Mouse (Mus musculus): ENCODE data around the gene Ebf3. TPM values are rescaled to one million over a fixed set of nuclear protein-coding genes. Genes with fewer than 3 reads are reported as not detected.
A peak's percentile ranks its signal among the peaks of the same experiment; 100 is the strongest.

Gene Ebf3
- total RNA-seq, 1 experiment from 2014 or later = not detected

DNA sequence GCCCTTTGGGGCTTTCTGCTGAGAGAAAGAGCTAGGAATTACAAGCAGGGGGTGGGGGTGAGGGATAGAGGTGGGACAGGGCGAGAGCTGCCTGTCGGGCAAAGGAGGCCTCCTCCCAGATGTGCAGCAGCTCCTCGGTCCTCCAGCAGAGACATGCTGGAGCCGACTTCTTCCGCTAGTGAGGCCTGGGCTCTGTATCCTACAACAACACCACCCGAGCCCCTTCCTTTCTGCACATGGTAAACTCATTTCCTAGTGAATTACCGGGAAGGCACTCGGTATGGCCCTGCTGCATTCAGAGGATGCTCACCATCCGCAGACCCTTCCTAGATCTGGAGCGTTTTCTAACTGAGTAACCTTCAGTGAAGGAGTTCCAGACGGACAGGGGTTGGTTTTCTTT is 14.1 kb downstream of the Ebf3 start:
- ATAC-seq (replicated peaks in 1 of 2; ENCODE audit: insufficient read depth in 1 of 2, low FRiP score in 2 of 2, low TSS enrichment in 1 of 2, low read depth in 1 of 2, poor library complexity in 2 of 2, severe bottlenecking in 2 of 2) = no peak

DNA sequence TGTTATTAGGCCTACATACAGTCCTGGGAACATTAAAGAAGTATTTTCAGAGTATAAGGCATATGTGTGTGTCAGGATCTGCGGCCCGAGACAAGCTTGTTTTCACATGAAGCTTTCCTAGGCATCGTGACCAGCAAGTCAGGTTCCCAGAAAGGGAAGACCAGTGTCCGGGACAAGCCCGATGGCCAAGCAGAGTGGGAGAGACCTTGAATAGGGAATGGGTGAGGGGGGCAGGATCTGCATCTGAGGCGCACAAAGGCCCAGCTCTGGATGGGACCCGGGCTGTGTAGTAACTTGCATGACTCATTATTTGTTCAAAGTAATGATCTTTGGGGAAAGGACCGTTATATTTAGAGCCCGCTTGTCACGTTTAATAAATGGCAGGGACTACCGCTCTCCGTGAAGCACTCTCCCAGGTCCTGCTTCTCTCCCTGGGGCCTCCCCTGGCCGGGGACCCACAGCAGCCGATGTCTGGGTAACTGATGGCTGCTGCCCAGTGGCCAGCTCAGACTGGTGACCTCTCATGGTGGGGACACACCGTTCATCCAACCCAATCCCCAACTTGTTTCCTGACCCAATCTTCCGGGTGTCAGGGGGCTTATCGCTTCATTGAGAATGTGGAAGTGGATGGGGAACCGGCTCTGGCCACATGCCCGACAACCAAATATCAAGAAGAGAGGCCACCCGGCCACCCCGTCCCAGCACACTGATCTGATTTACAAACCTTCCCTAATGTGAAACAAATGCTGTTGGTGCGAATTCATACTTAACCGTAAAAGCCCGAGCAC is 16.5 kb downstream of the Ebf3 start:
- ATAC-seq (replicated peaks in 1 of 2; ENCODE audit: insufficient read depth in 1 of 2, low FRiP score in 2 of 2, low TSS enrichment in 1 of 2, low read depth in 1 of 2, poor library complexity in 2 of 2, severe bottlenecking in 2 of 2) = no peak

DNA sequence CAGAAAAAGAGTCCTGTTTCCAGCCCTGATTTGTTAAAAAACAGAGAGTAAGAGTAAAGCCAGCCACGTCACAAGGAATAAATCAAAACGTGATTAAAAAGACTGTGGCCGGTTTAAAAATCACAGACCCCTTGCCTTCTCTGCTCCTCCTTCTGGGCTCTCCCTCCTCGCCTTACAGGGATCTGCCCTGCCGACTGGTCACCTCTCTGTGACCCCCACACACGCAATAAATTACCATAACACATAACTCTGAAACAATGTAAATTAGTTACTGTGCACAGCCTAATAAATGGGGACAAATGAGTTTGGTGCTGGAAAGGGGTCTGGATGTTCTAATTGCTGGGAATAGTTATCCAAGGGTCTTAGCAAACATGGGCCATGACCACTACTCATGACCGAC is 17.1 kb downstream of the Ebf3 start:
- ATAC-seq (replicated peaks in 1 of 2; ENCODE audit: insufficient read depth in 1 of 2, low FRiP score in 2 of 2, low TSS enrichment in 1 of 2, low read depth in 1 of 2, poor library complexity in 2 of 2, severe bottlenecking in 2 of 2) = no peak

DNA sequence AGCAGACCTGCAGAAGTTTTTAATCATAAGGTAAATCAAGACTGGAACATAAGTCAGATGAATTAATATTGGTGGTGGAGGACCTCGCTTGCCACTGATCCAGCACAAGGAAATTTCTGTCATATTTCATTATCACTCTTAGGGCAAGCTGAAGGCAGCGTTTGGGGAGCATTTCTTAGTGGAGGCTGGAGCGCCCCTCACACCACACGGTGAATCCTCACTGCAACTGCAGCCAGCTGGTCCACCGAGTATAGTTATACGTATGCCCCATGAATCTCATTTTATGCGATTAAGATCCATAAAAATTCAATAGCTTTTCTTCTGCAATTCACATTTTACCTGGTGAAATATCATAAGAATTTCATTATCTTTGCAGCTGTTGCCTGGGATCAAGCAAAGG is 18.6 kb downstream of the Ebf3 start:
- ATAC-seq (replicated peaks in 1 of 2; ENCODE audit: insufficient read depth in 1 of 2, low FRiP score in 2 of 2, low TSS enrichment in 1 of 2, low read depth in 1 of 2, poor library complexity in 2 of 2, severe bottlenecking in 2 of 2) = no peak

DNA sequence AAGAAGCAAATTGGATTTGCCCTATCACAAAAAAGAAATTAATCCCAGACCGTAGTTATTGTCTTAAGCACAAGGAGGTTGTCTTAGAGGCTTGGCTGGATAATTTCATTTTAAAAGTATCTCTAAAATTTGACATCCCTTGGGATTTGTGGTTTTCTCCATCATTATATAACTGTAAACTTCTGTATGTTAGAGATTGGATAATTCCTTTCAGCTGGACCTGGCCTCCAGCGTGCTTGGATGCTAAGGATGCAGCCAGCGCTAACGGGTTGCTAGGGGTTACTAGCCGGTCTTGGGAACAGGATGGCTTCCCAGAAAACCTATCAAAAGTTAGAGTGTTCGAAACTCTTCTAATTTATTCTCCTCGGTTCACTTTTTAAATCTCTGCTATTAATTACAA is 19.8 kb downstream of the Ebf3 start:
- ATAC-seq (replicated peaks in 1 of 2; ENCODE audit: insufficient read depth in 1 of 2, low FRiP score in 2 of 2, low TSS enrichment in 1 of 2, low read depth in 1 of 2, poor library complexity in 2 of 2, severe bottlenecking in 2 of 2) = no peak

DNA sequence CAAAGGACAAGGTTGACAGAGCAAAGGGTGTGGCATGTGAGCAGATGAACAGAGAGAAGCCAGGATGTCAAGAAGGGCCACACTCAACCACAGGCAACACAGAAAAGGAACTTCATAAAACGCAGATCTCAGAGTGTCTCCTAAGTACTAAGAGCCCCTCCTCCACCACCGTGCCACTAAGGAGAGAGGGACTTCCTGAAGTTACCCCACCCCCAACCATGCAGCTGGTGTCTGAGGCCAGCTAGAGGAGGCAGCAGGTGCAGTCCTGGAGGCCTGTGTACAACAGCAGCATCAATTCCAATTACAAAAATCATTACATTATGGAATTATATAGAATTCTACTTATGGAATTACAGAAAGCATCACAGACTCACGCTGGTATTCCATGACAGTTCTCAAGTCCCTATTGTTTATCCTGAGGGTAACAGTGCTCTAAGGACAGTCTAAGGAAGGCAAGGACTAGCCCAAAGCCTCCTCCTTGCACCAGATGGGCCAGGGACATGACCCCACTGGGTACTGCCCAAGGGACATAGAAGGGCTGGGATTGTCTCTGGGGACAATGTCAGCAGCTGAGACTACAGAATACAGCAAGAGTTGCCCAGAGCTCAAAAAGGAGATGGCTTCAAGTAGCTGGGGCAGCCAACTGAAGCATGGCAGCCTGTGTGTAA is 24.8 kb downstream of the Ebf3 start:
- peak; percentile 17 to 62; a peak in 2 of 4 replicates for ATAC-seq (replicated peaks in 1 of 2; ENCODE audit: insufficient read depth in 1 of 2, low FRiP score in 2 of 2, low TSS enrichment in 1 of 2, low read depth in 1 of 2, poor library complexity in 2 of 2, severe bottlenecking in 2 of 2)

DNA sequence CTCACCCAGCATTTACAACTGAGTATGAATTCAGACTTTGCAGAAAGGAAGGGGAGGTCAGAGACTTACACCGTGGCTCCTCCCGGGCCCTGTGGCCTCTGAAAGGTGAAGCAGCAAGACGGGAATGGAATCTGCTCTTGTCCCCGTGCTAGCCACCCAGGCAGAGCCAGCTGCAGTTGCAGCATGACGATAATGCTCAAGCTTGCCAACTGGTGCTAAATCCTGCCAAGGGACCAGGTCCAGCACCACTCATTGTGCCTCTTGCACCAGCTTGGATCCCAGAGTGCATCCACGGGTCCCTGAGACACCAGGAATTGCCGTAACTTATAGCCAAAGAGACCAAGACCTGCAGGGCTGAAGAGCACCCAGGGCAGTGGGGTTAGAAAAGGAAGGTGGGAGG is 36.1 kb downstream of the Ebf3 start:
- no peak for ATAC-seq (replicated peaks in 1 of 2; ENCODE audit: insufficient read depth in 1 of 2, low FRiP score in 2 of 2, low TSS enrichment in 1 of 2, low read depth in 1 of 2, poor library complexity in 2 of 2, severe bottlenecking in 2 of 2)

DNA sequence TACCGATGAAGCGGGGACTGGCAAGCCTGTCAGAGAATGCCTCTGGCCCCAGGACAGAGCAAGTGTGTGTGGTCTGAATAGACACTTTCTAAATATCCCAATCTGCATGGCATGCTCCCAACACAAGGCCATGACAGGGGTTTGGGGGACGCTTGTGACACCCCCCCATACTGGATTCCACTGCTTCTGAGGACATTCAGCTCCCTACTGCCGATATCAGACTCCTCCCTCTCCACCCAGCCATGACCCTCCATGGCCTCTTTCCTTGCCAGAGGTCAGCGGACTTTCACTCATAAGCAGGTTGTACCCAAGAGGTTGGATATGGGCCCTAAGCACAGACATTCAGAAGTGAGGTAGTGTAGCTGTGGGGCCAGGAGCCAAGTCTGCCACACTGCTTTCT is 36.5 kb downstream of the Ebf3 start:
- ATAC-seq (replicated peaks in 1 of 2; ENCODE audit: insufficient read depth in 1 of 2, low FRiP score in 2 of 2, low TSS enrichment in 1 of 2, low read depth in 1 of 2, poor library complexity in 2 of 2, severe bottlenecking in 2 of 2) = no peak

DNA sequence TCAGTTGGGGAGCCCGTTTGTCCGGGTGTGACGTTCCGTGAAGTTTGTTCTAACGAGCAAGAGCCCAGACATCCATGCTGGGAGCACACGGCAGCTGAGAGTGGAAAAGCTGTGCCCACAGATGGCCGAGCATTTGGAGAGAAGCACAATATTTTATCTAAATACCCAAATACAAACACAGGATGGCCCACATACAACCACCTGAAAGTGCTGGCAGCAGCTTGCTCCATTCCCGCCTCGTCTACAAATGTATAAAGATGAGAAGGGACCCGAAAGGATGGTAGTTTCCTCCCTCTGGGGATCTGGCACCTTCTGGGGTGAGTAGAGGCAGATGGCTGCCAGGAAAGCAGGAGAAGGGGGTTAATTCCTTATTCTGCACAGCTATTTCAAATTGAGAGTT is 42.0 kb downstream of the Ebf3 start:
- ATAC-seq (replicated peaks in 1 of 2; ENCODE audit: insufficient read depth in 1 of 2, low FRiP score in 2 of 2, low TSS enrichment in 1 of 2, low read depth in 1 of 2, poor library complexity in 2 of 2, severe bottlenecking in 2 of 2) = no peak

DNA sequence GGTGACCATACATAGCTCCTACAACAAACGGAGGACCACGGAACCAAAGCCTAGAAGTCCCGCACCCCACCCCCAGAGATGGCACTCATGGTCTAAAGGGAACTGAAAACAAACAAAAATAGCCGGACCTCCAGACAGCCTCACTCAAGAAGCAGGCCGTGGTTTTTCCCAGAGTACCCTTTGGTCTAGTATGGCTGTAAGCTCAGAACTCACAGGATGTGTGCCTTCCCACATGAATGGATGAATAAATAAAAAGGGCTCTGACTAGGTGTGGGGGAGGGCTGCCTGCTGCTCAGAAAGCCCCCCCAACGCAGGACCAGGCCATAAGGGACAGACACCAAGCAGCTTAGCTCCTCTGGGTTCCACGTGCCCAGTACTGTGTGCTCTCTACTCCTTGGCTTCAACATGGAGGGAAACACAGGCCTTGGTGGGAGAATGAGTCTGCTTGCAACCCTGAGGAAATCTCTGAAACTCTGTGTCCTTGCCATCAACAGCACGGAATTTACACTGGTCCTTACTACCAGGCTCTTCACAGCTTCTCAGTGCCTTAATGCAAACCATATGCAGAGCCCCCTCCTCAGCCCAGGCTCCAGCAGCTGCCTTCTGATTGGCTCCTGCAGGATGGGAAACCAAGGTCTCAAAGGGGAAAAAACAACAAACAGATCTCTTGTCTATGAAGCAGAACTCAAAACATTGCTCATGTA is 45.6 kb downstream of the Ebf3 start:
- no peak for ATAC-seq (replicated peaks in 1 of 2; ENCODE audit: insufficient read depth in 1 of 2, low FRiP score in 2 of 2, low TSS enrichment in 1 of 2, low read depth in 1 of 2, poor library complexity in 2 of 2, severe bottlenecking in 2 of 2)

DNA sequence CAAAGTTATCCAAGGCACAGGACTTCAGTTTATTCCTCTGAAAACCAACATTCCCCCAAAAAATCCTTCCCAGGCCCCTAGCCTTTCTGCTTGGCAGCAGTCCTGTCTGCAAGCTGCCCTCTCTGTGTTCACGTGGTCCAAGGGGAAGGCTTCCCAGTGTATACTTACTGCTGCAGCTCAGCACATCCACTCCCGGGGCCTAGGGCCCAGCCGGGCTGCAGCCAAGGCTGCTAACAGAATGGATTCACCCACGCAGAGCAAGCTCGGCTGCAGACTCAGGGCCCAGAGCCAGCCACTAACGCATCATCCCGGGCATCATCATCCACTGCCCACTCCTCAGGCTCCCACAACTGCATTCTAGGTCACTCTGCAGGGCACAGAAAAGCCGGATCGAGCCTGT is 46.8 kb downstream of the Ebf3 start:
- no peak for ATAC-seq (replicated peaks in 1 of 2; ENCODE audit: insufficient read depth in 1 of 2, low FRiP score in 2 of 2, low TSS enrichment in 1 of 2, low read depth in 1 of 2, poor library complexity in 2 of 2, severe bottlenecking in 2 of 2)

DNA sequence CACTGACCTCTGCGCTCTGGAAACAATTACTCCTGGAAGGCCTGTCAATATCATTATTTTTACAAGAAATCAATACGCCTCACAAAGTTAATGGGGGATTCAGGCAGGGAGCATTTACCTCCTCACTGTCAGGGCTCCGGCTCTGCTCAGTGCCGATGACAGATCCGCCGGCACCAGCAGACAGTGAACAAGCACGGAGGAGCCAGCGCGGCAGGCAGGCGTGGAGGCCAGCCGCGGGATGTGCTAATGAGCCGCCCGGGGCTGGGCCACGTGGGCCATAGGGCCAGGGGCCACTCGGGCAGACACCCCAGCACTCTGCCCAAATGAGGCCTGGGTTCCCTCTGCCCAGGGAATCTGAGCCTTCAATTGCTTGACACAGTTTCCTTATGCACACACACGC is 47.7 kb downstream of the Ebf3 start:
- no peak for ATAC-seq (replicated peaks in 1 of 2; ENCODE audit: insufficient read depth in 1 of 2, low FRiP score in 2 of 2, low TSS enrichment in 1 of 2, low read depth in 1 of 2, poor library complexity in 2 of 2, severe bottlenecking in 2 of 2)

DNA sequence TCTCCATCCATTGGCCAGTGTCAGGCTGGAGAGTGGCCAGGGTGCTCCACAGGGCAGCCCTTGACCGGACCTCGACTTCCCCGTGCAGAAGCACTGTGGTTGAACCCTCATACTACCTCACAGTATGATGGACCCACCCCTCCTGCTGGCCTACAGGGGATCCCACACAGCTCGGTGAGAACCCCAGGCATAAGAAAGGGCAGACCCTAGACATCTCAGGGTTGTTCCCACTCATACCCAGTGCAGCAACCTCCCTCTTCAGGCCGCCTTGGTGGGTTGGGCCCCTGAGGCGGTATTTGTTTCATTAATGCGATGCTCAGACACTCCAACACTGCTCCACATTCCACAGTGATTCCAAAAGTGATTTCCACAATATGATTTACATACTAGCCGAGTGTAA is 51.9 kb downstream of the Ebf3 start:
- ATAC-seq (replicated peaks in 1 of 2; ENCODE audit: insufficient read depth in 1 of 2, low FRiP score in 2 of 2, low TSS enrichment in 1 of 2, low read depth in 1 of 2, poor library complexity in 2 of 2, severe bottlenecking in 2 of 2) = no peak

DNA sequence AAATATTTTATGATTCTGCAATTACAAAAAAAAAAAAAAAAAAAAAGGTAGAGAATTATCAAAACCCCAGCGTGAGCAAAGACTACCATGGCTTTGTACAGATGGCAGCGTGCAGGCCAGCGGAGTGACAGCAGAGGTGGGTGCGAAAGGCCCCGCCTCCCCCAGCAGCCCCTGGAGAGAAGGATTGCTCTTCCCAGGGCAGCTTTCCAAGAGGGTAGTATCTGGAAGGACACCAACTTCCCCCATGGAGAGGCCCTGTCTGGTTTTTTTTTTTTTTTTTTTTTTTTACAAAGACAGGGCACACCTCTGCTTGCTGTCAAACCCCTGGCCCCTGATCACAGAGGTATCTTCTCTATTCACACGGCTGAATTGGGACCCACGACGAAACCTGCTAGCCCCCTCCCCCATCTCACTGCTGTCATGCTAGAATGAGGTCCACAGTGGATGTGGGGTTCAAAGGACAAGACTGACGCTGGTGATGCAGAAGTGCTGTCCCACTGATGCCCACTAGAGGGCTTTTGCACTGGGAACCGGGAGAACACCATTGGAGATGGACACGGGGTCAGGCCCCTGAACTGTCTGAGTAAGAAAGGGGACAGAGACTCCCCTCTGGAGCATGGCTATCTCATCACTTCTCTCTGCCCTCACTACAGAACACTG is 67.9 kb downstream of the Ebf3 start:
- ATAC-seq (replicated peaks in 1 of 2; ENCODE audit: insufficient read depth in 1 of 2, low FRiP score in 2 of 2, low TSS enrichment in 1 of 2, low read depth in 1 of 2, poor library complexity in 2 of 2, severe bottlenecking in 2 of 2) = peak; percentile 49 to 68; a peak in 1 of 4 replicates

DNA sequence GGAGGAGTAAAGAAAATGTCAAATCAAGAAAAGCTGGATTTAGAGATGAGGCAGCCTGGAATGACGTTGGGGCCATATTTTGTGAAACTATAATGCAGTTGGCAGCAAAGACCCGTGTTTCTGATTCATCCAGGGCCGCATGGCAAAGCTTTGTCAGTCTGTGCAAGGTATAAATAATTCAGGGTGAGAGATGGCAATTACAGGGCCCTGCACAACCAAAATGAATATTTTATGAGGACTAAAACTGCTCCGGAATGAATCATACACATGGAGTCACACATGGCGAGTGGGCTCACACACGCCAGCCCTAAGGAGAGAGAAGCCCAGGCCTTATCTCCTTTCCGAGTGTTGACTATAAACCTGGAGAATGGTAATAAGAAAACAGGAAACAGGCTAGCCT is 69.4 kb downstream of the Ebf3 start:
- ATAC-seq (replicated peaks in 1 of 2; ENCODE audit: insufficient read depth in 1 of 2, low FRiP score in 2 of 2, low TSS enrichment in 1 of 2, low read depth in 1 of 2, poor library complexity in 2 of 2, severe bottlenecking in 2 of 2) = no peak

DNA sequence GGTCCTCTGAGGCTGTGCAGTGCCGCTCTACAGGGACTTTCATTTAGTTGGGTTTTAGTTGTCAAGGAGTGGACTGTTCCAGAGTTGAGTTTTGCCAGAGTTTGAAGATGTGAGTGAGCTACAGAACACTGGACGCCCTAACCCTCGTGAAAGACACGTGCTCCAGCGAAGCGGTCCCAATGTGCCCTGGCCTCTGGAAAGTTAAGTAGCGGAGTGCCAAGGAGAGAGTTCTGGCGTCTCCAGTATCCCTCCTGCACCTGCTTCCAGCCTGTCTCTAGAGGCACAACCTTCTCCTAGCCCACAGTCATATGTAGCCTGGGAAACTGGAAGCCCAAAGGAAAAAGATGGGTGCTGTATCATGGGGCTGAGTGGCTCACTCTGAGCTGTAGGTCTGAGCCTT is 73.8 kb downstream of the Ebf3 start:
- no peak for ATAC-seq (replicated peaks in 1 of 2; ENCODE audit: insufficient read depth in 1 of 2, low FRiP score in 2 of 2, low TSS enrichment in 1 of 2, low read depth in 1 of 2, poor library complexity in 2 of 2, severe bottlenecking in 2 of 2)

DNA sequence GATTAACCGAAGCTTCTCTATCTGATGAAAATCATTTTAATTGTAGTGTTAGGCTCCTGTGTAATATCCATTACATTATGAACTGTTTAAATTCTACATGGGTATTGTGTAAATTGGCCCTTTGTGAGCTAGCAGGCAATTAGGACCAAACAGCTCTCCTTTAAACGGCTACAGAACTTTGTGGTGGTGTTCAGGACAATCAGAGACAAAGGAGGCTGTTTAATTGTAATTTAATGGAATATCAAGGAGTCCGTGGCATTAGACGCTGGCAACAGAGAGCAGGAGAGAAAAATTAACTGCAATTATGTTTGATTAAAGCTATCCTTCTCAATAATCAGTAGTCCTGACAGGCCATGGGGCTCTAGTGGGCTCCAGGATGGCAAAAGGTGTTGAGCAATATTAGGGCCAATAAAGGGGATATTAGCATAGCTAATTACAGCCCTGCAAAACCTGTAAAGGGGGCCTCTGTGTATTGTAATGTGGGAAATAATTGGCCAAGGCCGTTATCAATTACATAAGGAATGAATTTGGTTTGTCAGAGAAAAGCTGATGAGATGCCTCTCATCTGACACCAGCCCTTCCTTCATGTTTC is 74.6 kb downstream of the Ebf3 start:
- ATAC-seq (replicated peaks in 1 of 2; ENCODE audit: insufficient read depth in 1 of 2, low FRiP score in 2 of 2, low TSS enrichment in 1 of 2, low read depth in 1 of 2, poor library complexity in 2 of 2, severe bottlenecking in 2 of 2) = no peak

DNA sequence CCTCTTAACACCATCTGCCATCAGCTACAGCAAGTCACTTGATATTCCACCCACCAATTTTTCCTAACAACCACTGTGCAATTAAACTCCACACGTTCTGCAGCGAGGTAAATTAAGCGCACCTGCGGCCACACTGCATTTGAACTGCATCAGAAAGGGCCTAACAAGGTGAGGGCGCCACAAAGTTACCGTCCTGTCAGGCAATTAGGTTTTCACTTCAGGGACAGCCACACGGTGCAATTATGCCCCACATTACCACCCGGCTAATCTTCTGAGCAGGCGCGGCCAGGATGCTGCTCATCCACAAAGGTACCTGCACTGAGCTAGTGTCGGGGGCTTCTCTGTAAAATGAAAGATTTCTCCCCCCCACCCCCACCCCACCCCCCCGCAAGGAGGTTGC is 76.8 kb downstream of the Ebf3 start:
- ATAC-seq (replicated peaks in 1 of 2; ENCODE audit: insufficient read depth in 1 of 2, low FRiP score in 2 of 2, low TSS enrichment in 1 of 2, low read depth in 1 of 2, poor library complexity in 2 of 2, severe bottlenecking in 2 of 2) = no peak

All from hematopoietic stem cell, adult 5-6 weeks (primary cell).